Mouse (Mus musculus): ENCODE data around the gene Golga2. TPM values are rescaled to one million over a fixed set of nuclear protein-coding genes. Genes with fewer than 3 reads are reported as not detected.

The Golga2 gene
- 38.4 and 39.3 TPM in 2 replicates for polyA plus RNA-seq (2011; ENCODE audit: insufficient read depth, insufficient read length, low read depth, missing spikeins)

GRCm38 (mm10) chr2:32287334-32287840, at the start of gene Golga2:
Golga2 (plus strand) TSS chr2:32287384.
- no peaks in the 10 kb centered on the region for H3K27me3 ChIP-seq (ENCODE audit: control insufficient read depth, insufficient read depth, low read length, poor library complexity, severe bottlenecking)
- peaks cover 19% of the 10 kb centered on the region for H3K36me3 ChIP-seq (ENCODE audit: control insufficient read depth, insufficient read depth, low read length, poor library complexity, severe bottlenecking)
- no peak within 1 kb of the TSS for H3K27ac ChIP-seq (ENCODE audit: insufficient read depth, low read length)
- H3K9ac ChIP-seq (ENCODE audit: low read depth, poor library complexity, severe bottlenecking): peak within 1 kb of the TSS; percentile 93
- H3K9me3 ChIP-seq (replicated peaks; ENCODE audit: control insufficient read depth, insufficient read depth, low read length, poor library complexity, severe bottlenecking): no peaks in the 10 kb centered on the region
- H3K4me3 ChIP-seq (ENCODE audit: low read depth, low read length): peak within 1 kb of the TSS; percentile 100
- H3K4me1 ChIP-seq (ENCODE audit: control insufficient read depth, insufficient read depth, low read length): no peaks in the 10 kb centered on the region
- no peak for TF ChIP-seq CTCF (IDR thresholded peaks at IDR 0.05; ENCODE audit: low read depth, low read length)
- TF ChIP-seq POLR2A (IDR thresholded peaks at IDR 0.05; ENCODE audit: insufficient read depth, low read length): no peak
- no peak for TF ChIP-seq EP300 (IDR thresholded peaks at IDR 0.05; ENCODE audit: insufficient read depth, low read depth, low read length)

GRCm38 (mm10) chr2:32237571-32237970, 49.6 kb upstream of the Golga2 start:
- Histone ChIP-seq H3K36me3 (ENCODE audit: control insufficient read depth, insufficient read depth, low read length, poor library complexity, severe bottlenecking) (no peaks in the 10 kb centered on the region; the same call in 1 of the 2 replicates), H3K27me3 (ENCODE audit: control insufficient read depth, insufficient read depth, low read length, poor library complexity, severe bottlenecking) (no peaks in the 10 kb centered on the region), H3K9me3 (replicated peaks; ENCODE audit: control insufficient read depth, insufficient read depth, low read length, poor library complexity, severe bottlenecking) (no peaks in the 10 kb centered on the region), H3K4me1 (ENCODE audit: control insufficient read depth, insufficient read depth, low read length) (no peaks in the 10 kb centered on the region), H3K4me3 (ENCODE audit: low read depth, low read length) (peak overlapping the region; percentile 93), H3K9ac (ENCODE audit: low read depth, poor library complexity, severe bottlenecking) (peak overlapping the region; percentile 83), H3K27ac (ENCODE audit: insufficient read depth, low read length) (0 out of 2 replicates have a peak overlapping the region, but pooled peaks have one; percentile 10)
- TF ChIP-seq POLR2A (IDR thresholded peaks at IDR 0.05; ENCODE audit: insufficient read depth, low read length) (no peak), CTCF (IDR thresholded peaks at IDR 0.05; ENCODE audit: low read depth, low read length) (no peak), EP300 (IDR thresholded peaks at IDR 0.05; ENCODE audit: insufficient read depth, low read depth, low read length) (no peak)

- H3K27ac ChIP-seq (ENCODE audit: insufficient read depth, low read length): no peak overlapping the region
- no peak overlapping the region for H3K9ac ChIP-seq (ENCODE audit: low read depth, poor library complexity, severe bottlenecking)
- TF ChIP-seq CTCF (IDR thresholded peaks at IDR 0.05; ENCODE audit: low read depth, low read length): no peak
- no peak for TF ChIP-seq POLR2A (IDR thresholded peaks at IDR 0.05; ENCODE audit: insufficient read depth, low read length)
- TF ChIP-seq EP300 (IDR thresholded peaks at IDR 0.05; ENCODE audit: insufficient read depth, low read depth, low read length): no peak
- no peaks in the 10 kb centered on the region for H3K4me1 ChIP-seq (ENCODE audit: control insufficient read depth, insufficient read depth, low read length)
- H3K4me3 ChIP-seq (ENCODE audit: low read depth, low read length): no peak overlapping the region
- H3K27me3 ChIP-seq (ENCODE audit: control insufficient read depth, insufficient read depth, low read length, poor library complexity, severe bottlenecking): no peaks in the 10 kb centered on the region
- H3K36me3 ChIP-seq (ENCODE audit: control insufficient read depth, insufficient read depth, low read length, poor library complexity, severe bottlenecking): peaks cover 3% of the 10 kb centered on the region; the same call in 1 of the 2 replicates
- no peaks in the 10 kb centered on the region for H3K9me3 ChIP-seq (replicated peaks; ENCODE audit: control insufficient read depth, insufficient read depth, low read length, poor library complexity, severe bottlenecking)
Measured at GRCm38 (mm10) chr2:32238708-32239435, 48.3 kb upstream of the Golga2 start.

GRCm38 (mm10) chr2:32240591-32240990, 46.6 kb upstream of the Golga2 start:
- H3K27me3 ChIP-seq (ENCODE audit: control insufficient read depth, insufficient read depth, low read length, poor library complexity, severe bottlenecking): no peaks in the 10 kb centered on the region
- no peaks in the 10 kb centered on the region for H3K4me1 ChIP-seq (ENCODE audit: control insufficient read depth, insufficient read depth, low read length)
- no peak for TF ChIP-seq CTCF (IDR thresholded peaks at IDR 0.05; ENCODE audit: low read depth, low read length)
- no peak for TF ChIP-seq POLR2A (IDR thresholded peaks at IDR 0.05; ENCODE audit: insufficient read depth, low read length)
- no peak for TF ChIP-seq EP300 (IDR thresholded peaks at IDR 0.05; ENCODE audit: insufficient read depth, low read depth, low read length)
- H3K27ac ChIP-seq (ENCODE audit: insufficient read depth, low read length): no peak overlapping the region
- H3K9me3 ChIP-seq (replicated peaks; ENCODE audit: control insufficient read depth, insufficient read depth, low read length, poor library complexity, severe bottlenecking): no peaks in the 10 kb centered on the region
- H3K9ac ChIP-seq (ENCODE audit: low read depth, poor library complexity, severe bottlenecking): no peak overlapping the region
- peaks cover 3% of the 10 kb centered on the region; the same call in 1 of the 2 replicates for H3K36me3 ChIP-seq (ENCODE audit: control insufficient read depth, insufficient read depth, low read length, poor library complexity, severe bottlenecking)
- H3K4me3 ChIP-seq (ENCODE audit: low read depth, low read length): no peak overlapping the region

GRCm38 (mm10) chr2:32242986-32243385, 44.2 kb upstream of the Golga2 start:
- TF ChIP-seq EP300 (IDR thresholded peaks at IDR 0.05; ENCODE audit: insufficient read depth, low read depth, low read length) (no peak), POLR2A (IDR thresholded peaks at IDR 0.05; ENCODE audit: insufficient read depth, low read length) (no peak), CTCF (IDR thresholded peaks at IDR 0.05; ENCODE audit: low read depth, low read length) (no peak)
- Histone ChIP-seq H3K27me3 (ENCODE audit: control insufficient read depth, insufficient read depth, low read length, poor library complexity, severe bottlenecking) (no peaks in the 10 kb centered on the region), H3K4me1 (ENCODE audit: control insufficient read depth, insufficient read depth, low read length) (no peaks in the 10 kb centered on the region), H3K36me3 (ENCODE audit: control insufficient read depth, insufficient read depth, low read length, poor library complexity, severe bottlenecking) (peaks cover 11% of the 10 kb centered on the region), H3K27ac (ENCODE audit: insufficient read depth, low read length) (no peak overlapping the region), H3K4me3 (ENCODE audit: low read depth, low read length) (no peak overlapping the region), H3K9ac (ENCODE audit: low read depth, poor library complexity, severe bottlenecking) (no peak overlapping the region), H3K9me3 (replicated peaks; ENCODE audit: control insufficient read depth, insufficient read depth, low read length, poor library complexity, severe bottlenecking) (no peaks in the 10 kb centered on the region)

GRCm38 (mm10) chr2:32246741-32247140, 40.4 kb upstream of the Golga2 start:
- Histone ChIP-seq H3K9ac (ENCODE audit: low read depth, poor library complexity, severe bottlenecking) (no peak overlapping the region), H3K9me3 (replicated peaks; ENCODE audit: control insufficient read depth, insufficient read depth, low read length, poor library complexity, severe bottlenecking) (no peaks in the 10 kb centered on the region), H3K36me3 (ENCODE audit: control insufficient read depth, insufficient read depth, low read length, poor library complexity, severe bottlenecking) (peaks cover 11% of the 10 kb centered on the region), H3K27ac (ENCODE audit: insufficient read depth, low read length) (no peak overlapping the region), H3K27me3 (ENCODE audit: control insufficient read depth, insufficient read depth, low read length, poor library complexity, severe bottlenecking) (no peaks in the 10 kb centered on the region), H3K4me3 (ENCODE audit: low read depth, low read length) (no peak overlapping the region), H3K4me1 (ENCODE audit: control insufficient read depth, insufficient read depth, low read length) (no peaks in the 10 kb centered on the region)
- no peak for TF ChIP-seq CTCF (IDR thresholded peaks at IDR 0.05; ENCODE audit: low read depth, low read length)
- TF ChIP-seq POLR2A (IDR thresholded peaks at IDR 0.05; ENCODE audit: insufficient read depth, low read length): no peak
- TF ChIP-seq EP300 (IDR thresholded peaks at IDR 0.05; ENCODE audit: insufficient read depth, low read depth, low read length): no peak

All from ES-Bruce4 (cell line).